Mouse (Mus musculus): Measurements from ENCODE around the gene Lactb. TPM values are rescaled to one million over a fixed set of nuclear protein-coding genes. Genes with fewer than 3 reads are reported as not detected.
A peak's percentile ranks its signal among the peaks of the same experiment; 100 is the strongest.

The Lactb gene
- total and polyA plus RNA-seq, 3 experiments = 27.0 to 108 (median 36.9) TPM

GRCm38 (mm10) chr9:67008781-67009180, 33.5 kb upstream of the Lactb start:
- Histone ChIP-seq H3K9me3 (replicated peaks; ENCODE audit: insufficient read depth, low read length) (no peaks in the 10 kb centered on the region), H3K36me3 (ENCODE audit: control insufficient read depth in 1 of 2, insufficient read depth in 2 of 2, low read length in 2 of 2) (peaks cover 0 to 24% of the 10 kb centered on the region in 2 experiments; a peak in 2 of 4 replicates), H3K79me2 (ENCODE audit: control insufficient read depth, insufficient read depth, low read length, poor library complexity) (no peaks in the 10 kb centered on the region), H3K9ac (ENCODE audit: control insufficient read depth, low read depth, low read length, poor library complexity, severe bottlenecking) (peak overlapping the region; percentile 8; the same call in 1 of the 2 replicates), H3K4me3 (ENCODE audit: control insufficient read depth in 1 of 2, insufficient read depth in 1 of 2, low read depth in 2 of 2, low read length in 2 of 2) (no peak overlapping the region), H3K27me3 (ENCODE audit: control insufficient read depth in 1 of 2, insufficient read depth in 2 of 2, low read length in 2 of 2) (no peaks in the 10 kb centered on the region), H3K27ac (ENCODE audit: control insufficient read depth, low read depth, low read length) (no peak overlapping the region), H3K4me1 (ENCODE audit: control insufficient read depth in 1 of 2, insufficient read depth in 2 of 2, low read length in 2 of 2) (peaks cover 4 to 36% of the 10 kb centered on the region in 2 experiments)
- DNase-seq (ENCODE audit: low read depth, low spot score) = peak; percentile 76
- TF ChIP-seq UBTF (IDR thresholded peaks at IDR 0.05; ENCODE audit: borderline replicate concordance, insufficient read depth, low read depth, low read length) (peak; percentile 96), NELFE (IDR thresholded peaks at IDR 0.05; ENCODE audit: low read depth, low read length) (no peak), ETS1 (IDR thresholded peaks at IDR 0.05; ENCODE audit: low read depth, low read length) (peak; percentile 46; the same call in 1 of the 2 replicates), TBP (IDR thresholded peaks at IDR 0.05; ENCODE audit: low read depth, low read length) (peak; percentile 97)

GRCm38 (mm10) chr9:67006376-67006775, 31.1 kb upstream of the Lactb start:
- Histone ChIP-seq H3K9me3 (replicated peaks; ENCODE audit: insufficient read depth, low read length) (no peaks in the 10 kb centered on the region), H3K9ac (ENCODE audit: control insufficient read depth, low read depth, low read length, poor library complexity, severe bottlenecking) (no peak overlapping the region), H3K4me1 (ENCODE audit: control insufficient read depth in 1 of 2, insufficient read depth in 2 of 2, low read length in 2 of 2) (peaks cover 3 to 23% of the 10 kb centered on the region in 2 experiments; a peak in 3 of 4 replicates)

GRCm38 (mm10) chr9:67005161-67005742, 30.0 kb upstream of the Lactb start:
- no peaks in the 10 kb centered on the region for H3K27me3 ChIP-seq (ENCODE audit: control insufficient read depth in 1 of 2, insufficient read depth in 2 of 2, low read length in 2 of 2)
- H3K27ac ChIP-seq (ENCODE audit: control insufficient read depth, low read depth, low read length) = no peak overlapping the region
- H3K36me3 ChIP-seq (ENCODE audit: control insufficient read depth in 1 of 2, insufficient read depth in 2 of 2, low read length in 2 of 2) = peaks cover 0 to 13% of the 10 kb centered on the region in 2 experiments; a peak in 2 of 4 replicates
- no peaks in the 10 kb centered on the region for H3K79me2 ChIP-seq (ENCODE audit: control insufficient read depth, insufficient read depth, low read length, poor library complexity)
- DNase-seq (ENCODE audit: low read depth, low spot score) = no peak
- H3K9ac ChIP-seq (ENCODE audit: control insufficient read depth, low read depth, low read length, poor library complexity, severe bottlenecking) = no peak overlapping the region
- H3K9me3 ChIP-seq (replicated peaks; ENCODE audit: insufficient read depth, low read length) = no peaks in the 10 kb centered on the region
- TF ChIP-seq MXI1 (IDR thresholded peaks at IDR 0.05; ENCODE audit: low read depth, low read length) (no peak), POLR2AphosphoS5 (IDR thresholded peaks at IDR 0.05; ENCODE audit: borderline replicate concordance, low read depth, low read length) (no peak), ZC3H11A (IDR thresholded peaks at IDR 0.05; ENCODE audit: low read depth, low read length) (no peak), POLR2AphosphoS2 (IDR thresholded peaks at IDR 0.05; ENCODE audit: low read length) (no peak), CHD2 (IDR thresholded peaks at IDR 0.05; ENCODE audit: low read length) (no peak), KAT2A (conservative IDR thresholded peaks at IDR 0.05; ENCODE audit: low read depth, low read length) (no peak), ZKSCAN1 (IDR thresholded peaks at IDR 0.05; ENCODE audit: low read depth, low read length) (no peak), E2F4 (IDR thresholded peaks at IDR 0.05; ENCODE audit: borderline replicate concordance, low read depth, low read length) (no peak), MAZ (IDR thresholded peaks at IDR 0.05; ENCODE audit: low read depth, low read length) (no peak), EP300 (IDR thresholded peaks at IDR 0.05; ENCODE audit: low read depth in 1 of 2, low read length in 2 of 2) (no peak), SIN3A (IDR thresholded peaks at IDR 0.05; ENCODE audit: low read length) (no peak), ELF1 (IDR thresholded peaks at IDR 0.05; ENCODE audit: low read depth, low read length) (no peak), ZNF384 (IDR thresholded peaks at IDR 0.05; ENCODE audit: low read depth, low read length) (no peak), UBTF (IDR thresholded peaks at IDR 0.05; ENCODE audit: borderline replicate concordance, insufficient read depth, low read depth, low read length) (no peak)
- H3K4me1 ChIP-seq (ENCODE audit: control insufficient read depth in 1 of 2, insufficient read depth in 2 of 2, low read length in 2 of 2) = peaks cover 3 to 23% of the 10 kb centered on the region in 2 experiments; a peak in 3 of 4 replicates
- H3K4me3 ChIP-seq (ENCODE audit: control insufficient read depth in 1 of 2, insufficient read depth in 1 of 2, low read depth in 2 of 2, low read length in 2 of 2) = no peak overlapping the region

More at GRCm38 (mm10) chr9:67006376-67006775, 31.1 kb upstream of the Lactb start:
- DNase-seq (ENCODE audit: low read depth, low spot score) = no peak
- peaks cover 0 to 13% of the 10 kb centered on the region in 2 experiments; a peak in 2 of 4 replicates for H3K36me3 ChIP-seq (ENCODE audit: control insufficient read depth in 1 of 2, insufficient read depth in 2 of 2, low read length in 2 of 2)
- TF ChIP-seq MAZ (IDR thresholded peaks at IDR 0.05; ENCODE audit: low read depth, low read length) (no peak), MAX (IDR thresholded peaks at IDR 0.05; ENCODE audit: low read length) (no peak), MYB (IDR thresholded peaks at IDR 0.05; ENCODE audit: low read depth, low read length) (no peak), ZNF384 (IDR thresholded peaks at IDR 0.05; ENCODE audit: low read depth, low read length) (no peak), USF2 (IDR thresholded peaks at IDR 0.05; ENCODE audit: borderline replicate concordance in 1 of 2, insufficient read depth in 1 of 2, low read depth in 1 of 2, low read length in 2 of 2) (no peak), E2F4 (IDR thresholded peaks at IDR 0.05; ENCODE audit: borderline replicate concordance, low read depth, low read length) (no peak), ZMIZ1 (IDR thresholded peaks at IDR 0.05; ENCODE audit: low read depth, low read length) (no peak), JUND (IDR thresholded peaks at IDR 0.05; ENCODE audit: low read depth, low read length) (no peak), POLR2AphosphoS5 (IDR thresholded peaks at IDR 0.05; ENCODE audit: borderline replicate concordance, low read depth, low read length) (no peak), MEF2A (IDR thresholded peaks at IDR 0.05; ENCODE audit: extremely low read depth, insufficient replicate concordance, low read depth, low read length, poor library complexity, severe bottlenecking) (no peak), ETS1 (IDR thresholded peaks at IDR 0.05; ENCODE audit: low read depth, low read length) (no peak), NRF1 (IDR thresholded peaks at IDR 0.05; ENCODE audit: insufficient read depth, low read depth, low read length, poor library complexity, severe bottlenecking) (no peak), CHD2 (IDR thresholded peaks at IDR 0.05; ENCODE audit: low read length) (no peak), EP300 (IDR thresholded peaks at IDR 0.05; ENCODE audit: low read depth in 1 of 2, low read length in 2 of 2) (no peak), MAFK (IDR thresholded peaks at IDR 0.05; ENCODE audit: borderline replicate concordance, low read depth, low read length) (no peak), NELFE (IDR thresholded peaks at IDR 0.05; ENCODE audit: low read depth, low read length) (no peak), CHD1 (IDR thresholded peaks at IDR 0.05; ENCODE audit: low read depth, low read length) (no peak), USF1 (IDR thresholded peaks at IDR 0.05; ENCODE audit: low read depth, low read length) (no peak), MXI1 (IDR thresholded peaks at IDR 0.05; ENCODE audit: low read depth, low read length) (no peak)
- no peaks in the 10 kb centered on the region for H3K79me2 ChIP-seq (ENCODE audit: control insufficient read depth, insufficient read depth, low read length, poor library complexity)
- no peak overlapping the region for H3K4me3 ChIP-seq (ENCODE audit: control insufficient read depth in 1 of 2, insufficient read depth in 1 of 2, low read depth in 2 of 2, low read length in 2 of 2)
- no peaks in the 10 kb centered on the region for H3K27me3 ChIP-seq (ENCODE audit: control insufficient read depth in 1 of 2, insufficient read depth in 2 of 2, low read length in 2 of 2)
- no peak overlapping the region for H3K27ac ChIP-seq (ENCODE audit: control insufficient read depth, low read depth, low read length)
